Mouse (Mus musculus): Measurements from ENCODE around the gene Npepl1.

The Npepl1 gene

GRCm38 (mm10) chr2:174110783-174111549, 817 bp downstream of the Npepl1 start:
- DNase-seq (ENCODE audit: low spot score in 2 of 2): peak in 1 of 2 experiments; percentile 19

- no peak for DNase-seq (ENCODE audit: low spot score in 2 of 2)
These were observed 2.8 kb downstream of the Npepl1 start for GRCm38 (mm10) chr2:174112931-174113330.

GRCm38 (mm10) chr2:174114148-174114864, 4.2 kb downstream of the Npepl1 start:
- no peak for DNase-seq (ENCODE audit: low spot score in 2 of 2)

- DNase-seq (ENCODE audit: low spot score in 2 of 2): no peak
These were observed 6.8 kb downstream of the Npepl1 start for GRCm38 (mm10) chr2:174116929-174117328.

GRCm38 (mm10) chr2:174118141-174118540, 8.0 kb downstream of the Npepl1 start:
- no peak for DNase-seq (ENCODE audit: low spot score in 2 of 2)

- no peak for DNase-seq (ENCODE audit: low spot score in 2 of 2)
These were observed 9.1 kb downstream of the Npepl1 start for GRCm38 (mm10) chr2:174119259-174119658.

GRCm38 (mm10) chr2:174120631-174121030, 10.5 kb downstream of the Npepl1 start:
- DNase-seq (ENCODE audit: low spot score in 2 of 2): no peak

GRCm38 (mm10) chr2:174121411-174121947, 11.3 kb downstream of the Npepl1 start:
- DNase-seq (ENCODE audit: low spot score in 2 of 2): no peak

- DNase-seq (ENCODE audit: low spot score in 2 of 2): no peak
These were observed 12.2 kb downstream of the Npepl1 start for GRCm38 (mm10) chr2:174122331-174122730.

GRCm38 (mm10) chr2:174123731-174124130, 13.6 kb downstream of the Npepl1 start:
- no peak for DNase-seq (ENCODE audit: low spot score in 2 of 2)

GRCm38 (mm10) chr2:174126522-174127375, 16.6 kb downstream of the Npepl1 start:
- DNase-seq (ENCODE audit: low spot score in 2 of 2): no peak

GRCm38 (mm10) chr2:174127376-174127713, 17.2 kb downstream of the Npepl1 start:
- DNase-seq (ENCODE audit: low spot score in 2 of 2): no peak

GRCm38 (mm10) chr2:174128926-174129325, 18.8 kb downstream of the Npepl1 start:
- DNase-seq (ENCODE audit: low spot score in 2 of 2): no peak

- no peak for DNase-seq (ENCODE audit: low spot score in 2 of 2)
These were observed 20.4 kb downstream of the Npepl1 start for GRCm38 (mm10) chr2:174130468-174131097.

GRCm38 (mm10) chr2:174132413-174132969, 22.3 kb downstream of the Npepl1 start:
- no peak for DNase-seq (ENCODE audit: low spot score in 2 of 2)

GRCm38 (mm10) chr2:174159035-174159434, 48.9 kb downstream of the Npepl1 start:
- DNase-seq (ENCODE audit: low spot score in 2 of 2): no peak

- no peak for DNase-seq (ENCODE audit: low spot score in 2 of 2)
These were observed 50.3 kb downstream of the Npepl1 start for GRCm38 (mm10) chr2:174160461-174160860.
